Mouse (Mus musculus): ENCODE measurements at regions not wholly inside any gene's neighbourhood (a gene's known extent, or its start where the extent isn't known, plus 50 kb on each side); places are given as distances from the start of the nearest gene placed in this dataset. TPM values are rescaled to one million over a fixed set of nuclear protein-coding genes. Genes with fewer than 3 reads are reported as not detected.
"Not testable (repeated sequence)": the region's sequence is repeated elsewhere in the genome, so short reads cannot be mapped to it uniquely, and the experiment has no call there.

DNA sequence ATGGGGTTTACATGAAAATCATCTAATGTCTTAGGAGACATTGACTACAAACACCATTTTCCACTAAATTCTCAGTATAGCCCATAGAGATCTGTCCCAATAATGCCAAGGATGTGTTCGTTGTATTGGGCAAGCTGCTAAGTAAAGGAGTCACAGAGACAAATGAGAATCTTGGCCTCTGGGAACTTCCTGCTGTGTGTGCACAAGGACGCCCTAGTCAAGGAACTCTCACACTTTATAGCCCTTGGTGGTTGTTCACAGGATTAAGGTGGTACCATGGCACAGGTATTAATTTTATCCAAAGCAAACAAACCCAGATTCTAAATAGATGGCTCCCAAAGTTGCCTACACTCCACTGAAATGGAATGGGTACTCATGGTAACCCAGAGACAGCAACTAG, 76.7 kb upstream of the Spon1 start:
- no peak for DNase-seq (ENCODE audit: extremely low spot score in 1 of 2, low spot score in 2 of 2)
- intact Hi-C loops (cut with DNase I) = no loop called here

DNA sequence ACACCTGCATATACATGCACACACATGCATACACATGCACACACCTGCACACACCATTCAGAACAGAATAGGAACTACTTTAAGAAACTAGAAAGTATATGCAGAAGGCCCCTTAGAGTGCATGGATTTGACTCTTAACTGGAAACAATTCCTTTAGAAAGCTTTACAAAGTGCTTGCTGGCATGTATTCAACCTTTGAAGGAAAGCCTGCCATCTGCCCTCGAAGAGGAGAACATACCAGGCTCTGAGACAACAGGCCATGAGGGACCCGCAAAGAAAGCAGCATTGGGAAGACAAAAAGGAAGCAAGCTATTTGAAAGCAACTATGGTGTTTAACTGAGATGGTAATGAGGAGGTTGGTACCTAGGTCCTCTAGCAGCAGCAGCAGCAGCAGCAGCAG, 74.0 kb upstream of the Spon1 start:
- DNase-seq (ENCODE audit: extremely low spot score in 1 of 2, low spot score in 2 of 2) = no peak
- intact Hi-C loops (cut with DNase I) = no loop called here

DNA sequence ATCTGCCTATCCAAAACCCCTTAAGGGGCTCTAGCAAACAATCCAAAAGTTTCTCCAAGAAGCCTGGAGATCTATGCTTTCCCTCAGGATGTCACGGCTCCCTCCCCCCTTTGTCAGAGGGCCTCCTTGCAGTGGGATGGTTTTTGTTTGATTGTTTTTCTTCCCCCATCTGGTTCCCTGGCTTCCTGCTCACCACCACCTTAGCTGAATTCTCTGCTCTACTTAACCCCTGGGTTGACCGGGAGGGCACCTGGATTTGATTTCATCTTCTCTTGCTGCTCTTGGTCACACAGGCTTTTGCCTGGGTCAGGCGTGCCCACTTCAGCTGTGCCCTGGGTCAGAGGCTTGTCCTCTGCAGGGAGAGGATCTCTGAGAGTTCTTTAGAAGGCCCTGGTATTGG, 72.3 kb upstream of the Spon1 start:
- DNase-seq (ENCODE audit: extremely low spot score in 1 of 2, low spot score in 2 of 2) = no peak

DNA sequence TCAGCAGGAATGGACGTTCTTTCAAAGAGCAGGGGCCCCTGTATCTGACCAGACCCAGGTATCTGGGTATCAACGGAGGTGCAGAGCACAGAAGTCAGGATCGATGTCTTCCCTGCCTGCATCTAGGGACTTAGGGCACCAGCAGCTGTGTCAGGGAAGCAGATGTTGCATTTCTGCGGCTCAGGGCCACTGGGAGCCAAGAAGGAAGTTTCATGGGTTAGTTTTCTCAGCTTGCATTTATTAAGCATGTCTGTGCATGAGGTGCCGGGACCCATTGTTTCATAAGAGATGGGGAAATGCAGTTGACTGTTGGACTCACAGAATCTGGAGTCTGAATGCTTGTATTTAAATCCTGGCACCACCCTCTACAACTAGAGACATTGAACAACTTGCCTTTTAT, 71.3 kb upstream of the Spon1 start:
- no peak for DNase-seq (ENCODE audit: extremely low spot score in 1 of 2, low spot score in 2 of 2)
- intact Hi-C loops (cut with DNase I) = no loop called here

More for the DNA sequence above, 72.3 kb upstream of the Spon1 start:
- intact Hi-C loops (cut with DNase I) = no loop called here

DNA sequence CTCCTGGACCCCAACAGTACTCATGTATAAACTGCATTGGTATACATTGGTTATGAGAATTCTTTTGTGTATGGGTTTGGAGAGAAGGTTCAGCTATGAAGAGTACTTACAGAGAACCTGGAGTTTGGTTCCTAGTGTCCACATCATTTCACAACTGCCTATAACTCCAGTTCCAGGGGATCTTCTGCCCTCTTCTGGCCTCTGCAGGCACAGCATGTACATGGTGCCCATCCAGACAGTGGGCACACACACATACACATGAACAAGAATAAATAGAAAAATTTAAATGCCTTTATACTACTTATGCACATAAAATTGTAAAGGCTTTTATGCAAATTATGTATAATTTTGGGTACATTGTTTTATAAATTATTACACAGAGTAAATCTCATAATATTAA, 59.9 kb upstream of the Spon1 start:
- intact Hi-C loops (cut with DNase I) = no loop called here

DNA sequence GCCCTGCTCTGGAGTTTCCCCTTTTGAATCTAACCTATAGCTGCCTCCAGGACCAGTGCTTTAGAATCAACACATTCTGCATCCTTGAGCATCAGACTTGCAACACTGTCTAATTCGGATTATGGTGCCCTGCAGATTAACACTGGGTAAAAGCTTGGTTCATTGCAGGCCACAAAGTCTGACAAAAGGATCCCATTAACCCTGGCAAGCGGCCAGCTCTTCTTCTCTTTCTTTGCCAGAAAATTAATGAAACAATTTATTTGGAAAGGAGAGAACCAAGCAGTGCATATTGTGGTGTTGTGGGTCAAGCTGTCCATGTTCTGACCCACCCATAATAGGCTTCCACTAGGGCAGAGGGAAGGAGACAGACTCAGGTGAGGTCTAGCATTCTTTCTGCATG, 58.2 kb upstream of the Spon1 start:
- DNase-seq (ENCODE audit: extremely low spot score in 1 of 2, low spot score in 2 of 2) = no peak
- intact Hi-C loops (cut with DNase I) = no loop called here

More for the DNA sequence above, 59.9 kb upstream of the Spon1 start:
- no peak for DNase-seq (ENCODE audit: extremely low spot score in 1 of 2, low spot score in 2 of 2)

DNA sequence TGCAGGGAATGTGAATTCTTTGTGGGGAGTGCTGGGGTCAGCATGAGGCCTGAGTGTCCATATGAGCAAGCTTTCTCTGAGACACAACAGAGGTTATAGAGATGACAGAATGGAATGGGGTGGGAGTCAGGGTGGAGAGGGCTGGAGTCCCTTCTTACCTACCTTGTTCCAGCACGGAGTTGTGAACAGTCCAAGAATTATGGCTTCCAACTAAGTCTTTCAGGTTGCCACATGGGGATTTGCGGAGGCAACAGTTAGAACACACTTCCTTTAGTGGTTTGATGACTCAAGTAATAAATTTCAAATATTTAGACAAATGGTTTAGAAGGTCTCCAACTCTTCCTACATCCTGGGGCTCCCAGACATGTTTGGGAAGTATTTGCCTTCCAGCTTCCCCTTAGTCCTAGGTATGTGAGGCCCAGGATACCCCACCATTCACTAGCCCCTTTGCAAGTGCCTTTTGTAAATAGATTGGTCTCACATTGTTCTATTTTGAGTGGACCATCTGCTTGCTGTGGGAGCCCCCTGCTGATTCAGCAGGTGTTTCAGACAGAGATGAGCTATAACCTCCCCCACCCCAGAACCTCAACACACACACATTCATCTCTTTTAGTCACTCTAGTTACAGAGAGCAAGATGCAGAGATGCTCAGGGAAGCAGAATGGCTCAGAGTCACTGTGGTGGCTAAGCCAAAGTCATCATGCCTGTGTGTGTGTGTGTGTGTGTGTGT, 55.1 kb upstream of the Spon1 start:
- no peak for DNase-seq (ENCODE audit: extremely low spot score in 1 of 2, low spot score in 2 of 2)

DNA sequence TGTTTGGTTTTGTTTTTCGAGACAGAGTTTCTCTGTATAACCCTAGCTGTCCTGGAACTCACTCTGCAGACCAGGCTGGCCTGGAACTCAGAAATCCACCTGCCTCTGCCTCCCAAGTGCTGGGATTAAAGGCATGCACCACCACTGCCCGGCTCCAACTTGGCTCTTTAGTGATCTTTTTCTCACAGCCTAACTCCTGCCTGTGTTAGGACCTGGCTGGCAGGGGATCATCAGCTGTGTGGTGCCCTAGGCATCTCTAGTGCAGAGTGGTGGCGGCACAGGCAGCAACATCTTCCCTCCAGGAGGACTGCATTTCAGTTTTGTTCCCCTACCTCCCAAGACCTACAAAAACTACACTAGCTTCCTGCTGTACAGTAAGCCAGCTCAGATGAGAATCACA, 54.4 kb upstream of the Spon1 start:
- intact Hi-C loops (cut with DNase I) = not testable (repeated sequence)

More for the DNA sequence above, 55.1 kb upstream of the Spon1 start:
- intact Hi-C loops (cut with DNase I) = no loop called here

More for the DNA sequence above, 54.4 kb upstream of the Spon1 start:
- DNase-seq (ENCODE audit: extremely low spot score in 1 of 2, low spot score in 2 of 2) = not testable (repeated sequence)

Small RNA genes lying in the stretch of these regions (microRNA-seq; reads per million reads assigned to microRNA genes)
- gene Gm23700 = not detected

Data from left cerebral cortex, postnatal 10 days (tissue).